Mouse (Mus musculus) lung, embryonic 16.5 days (tissue): ENCODE results near the gene Lcorl. TPM values are rescaled to one million over a fixed set of nuclear protein-coding genes. Genes with fewer than 3 reads are reported as not detected.

Experiments
- ATAC-seq: fragments of 200-750 bp; cut with Nextera tagmentation; 2 replicates; pipeline ENCODE4 v1.8.0; 2017; ENCODE audit warnings: low read depth, mild to moderate bottlenecking, moderate library complexity
- H3K27ac ChIP-seq: fragments of 300-500 bp; sonication (generic); 2 replicates; pipeline ENCODE4 v1.5.1; 2014; ENCODE audit warnings: mild to moderate bottlenecking, control low read depth, low read length
- H3K27me3 ChIP-seq: fragments of 300-500 bp; sonication (generic); 2 replicates; pipeline ENCODE4 v1.6.1; 2014; ENCODE audit warnings: low read depth, low read length, mixed read lengths; ENCODE audit not compliant: control insufficient read depth, insufficient read depth
- H3K36me3 ChIP-seq: fragments of 300-500 bp; sonication (generic); 2 replicates; pipeline ENCODE4 v1.6.1; 2014; ENCODE audit warnings: low read length; ENCODE audit not compliant: control insufficient read depth, insufficient read depth
- H3K4me1 ChIP-seq: fragments of 300-500 bp; sonication (generic); replicated peaks from 2 replicates; pipeline ENCODE4 v1.6.1; 2014; ENCODE audit warnings: low read length, mixed read lengths; ENCODE audit not compliant: control insufficient read depth, insufficient read depth
- H3K4me2 ChIP-seq: fragments of 300-500 bp; sonication (generic); 2 replicates; pipeline ENCODE4 v1.6.1; 2014; ENCODE audit warnings: low read depth, low read length, control low read depth
- H3K4me3 ChIP-seq: fragments of 300-500 bp; sonication (generic); 2 replicates; pipeline ENCODE4 v1.5.1; 2014; ENCODE audit warnings: mild to moderate bottlenecking, low read length, control low read depth
- H3K9ac ChIP-seq: fragments of 300-500 bp; sonication (generic); 2 replicates; pipeline ENCODE4 v1.6.1; 2014; ENCODE audit warnings: low read length, control low read depth
- H3K9me3 ChIP-seq: fragments of 300-500 bp; sonication (generic); 2 replicates; pipeline ENCODE4 v1.6.1; 2016; ENCODE audit warnings: low read length; ENCODE audit not compliant: control insufficient read depth
- WGBS: fragments of 180-500 bp; shearing (Covaris S2); extraction: QIAGEN DNeasy Blood & Tissue Kit; methylation state at CpG from one replicate; pipeline ENCODE4 v1.1.7; 2014; 5-methylcytosine and 5-hydroxymethylcytosine counted together
- polyA plus RNA-seq: library from polyadenylated mRNA; unstranded; fragments of >200 nt; fragmentation: Nextera tagmentation; extraction: Ambion mirVana; gene quantifications from 2 replicates; pipeline ENCODE4 v1.2.1, GENCODE M21; 2015

The Lcorl gene
- polyA plus RNA-seq, 1 experiment from 2014 or later = 36.2 TPM

- no peaks in the 10 kb centered on the region for H3K27me3 ChIP-seq
- no CpG with 5 or more reads among the region's 56 CpGs for whole genome bisulfite sequencing
- ATAC-seq = peak; percentile 13
- H3K36me3 ChIP-seq = no peaks in the 10 kb centered on the region
- H3K27ac ChIP-seq = peak overlapping the region; percentile 99
- no peaks in the 10 kb centered on the region for H3K9me3 ChIP-seq
- peaks cover 4% of the 10 kb centered on the region for H3K4me1 ChIP-seq
- peak overlapping the region; percentile 97 for H3K9ac ChIP-seq
- peak overlapping the region; percentile 89 for H3K4me3 ChIP-seq
- H3K4me2 ChIP-seq = peak overlapping the region; percentile 94
Measured at GRCm38 (mm10) chr5:45856876-45857253, 550 bp downstream of the Lcorl start.

- H3K36me3 ChIP-seq = no peaks in the 10 kb centered on the region
- ATAC-seq = peak; percentile 51
- WGBS = under 1% methylated on average over 25 of the region's 37 CpGs
- H3K27ac ChIP-seq = peak overlapping the region; percentile 99
- H3K4me3 ChIP-seq = peak overlapping the region; percentile 89
- peak overlapping the region; percentile 97 for H3K9ac ChIP-seq
- H3K4me2 ChIP-seq = peak overlapping the region; percentile 94
- H3K9me3 ChIP-seq = no peaks in the 10 kb centered on the region
- H3K4me1 ChIP-seq = peaks cover 4% of the 10 kb centered on the region
- H3K27me3 ChIP-seq = no peaks in the 10 kb centered on the region
Measured at GRCm38 (mm10) chr5:45856303-45856821, 1.1 kb downstream of the Lcorl start.

GRCm38 (mm10) chr5:45855526-45856302 is 1.7 kb downstream of the Lcorl start:
- peaks cover 4% of the 10 kb centered on the region for H3K4me1 ChIP-seq
- peak overlapping the region; percentile 89 for H3K4me3 ChIP-seq
- H3K4me2 ChIP-seq = peak overlapping the region; percentile 94
- peak; percentile 5 for ATAC-seq
- H3K27ac ChIP-seq = peak overlapping the region; percentile 99
- no peaks in the 10 kb centered on the region for H3K9me3 ChIP-seq
- H3K36me3 ChIP-seq = no peaks in the 10 kb centered on the region
- peak overlapping the region; percentile 97 for H3K9ac ChIP-seq
- no peaks in the 10 kb centered on the region for H3K27me3 ChIP-seq
- WGBS = 11% methylated on average over 21 of the region's 21 CpGs

- Histone ChIP-seq H3K4me1 (no peaks in the 10 kb centered on the region), H3K27ac (no peak overlapping the region), H3K4me2 (no peak overlapping the region), H3K27me3 (no peaks in the 10 kb centered on the region), H3K9ac (no peak overlapping the region), H3K4me3 (no peak overlapping the region), H3K36me3 (no peaks in the 10 kb centered on the region), H3K9me3 (no peaks in the 10 kb centered on the region)
- 85% methylated on average over 6 of the region's 6 CpGs for WGBS
- no peak for ATAC-seq
Measured at GRCm38 (mm10) chr5:45844723-45845122, 12.7 kb downstream of the Lcorl start.

GRCm38 (mm10) chr5:45835131-45835530 is 22.3 kb downstream of the Lcorl start:
- no peak overlapping the region for H3K9ac ChIP-seq
- no peak overlapping the region for H3K4me3 ChIP-seq
- H3K4me1 ChIP-seq = no peaks in the 10 kb centered on the region
- H3K9me3 ChIP-seq = no peaks in the 10 kb centered on the region
- H3K4me2 ChIP-seq = no peak overlapping the region
- WGBS = 92% methylated on average over 2 of the region's 2 CpGs
- H3K27me3 ChIP-seq = no peaks in the 10 kb centered on the region
- no peaks in the 10 kb centered on the region; the same call in 1 of the 2 replicates for H3K36me3 ChIP-seq
- no peak overlapping the region for H3K27ac ChIP-seq
- ATAC-seq = no peak

DNA sequence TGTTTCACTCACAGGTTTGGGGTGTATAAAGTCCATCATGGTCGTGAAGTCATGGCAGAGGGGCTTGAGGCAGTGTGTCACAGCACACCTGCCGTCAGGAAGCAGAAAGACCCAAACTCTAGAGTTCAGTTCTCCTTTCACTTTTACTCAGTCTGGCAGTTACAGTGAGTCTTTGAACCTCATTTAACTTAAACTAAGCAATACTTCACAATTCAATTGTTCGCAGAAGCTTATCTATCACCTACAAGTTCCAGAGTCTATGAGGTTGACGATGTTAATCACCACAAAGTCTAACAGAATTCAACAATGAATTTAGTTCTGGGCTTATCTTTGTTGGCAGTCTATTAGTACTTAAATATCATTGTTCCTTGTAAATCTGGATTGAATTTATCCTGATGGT is 45.9 kb downstream of the Lcorl start:
- no peaks in the 10 kb centered on the region for H3K4me1 ChIP-seq
- no peak overlapping the region for H3K4me2 ChIP-seq
- H3K9me3 ChIP-seq = peaks cover 7% of the 10 kb centered on the region
- no peak overlapping the region for H3K9ac ChIP-seq
- H3K27ac ChIP-seq = no peak overlapping the region
- no peak for ATAC-seq
- no peak overlapping the region for H3K4me3 ChIP-seq
- H3K27me3 ChIP-seq = no peaks in the 10 kb centered on the region
- 93% methylated on average over 4 of the region's 4 CpGs for WGBS
- peaks cover 3% of the 10 kb centered on the region; the same call in 1 of the 2 replicates for H3K36me3 ChIP-seq

DNA sequence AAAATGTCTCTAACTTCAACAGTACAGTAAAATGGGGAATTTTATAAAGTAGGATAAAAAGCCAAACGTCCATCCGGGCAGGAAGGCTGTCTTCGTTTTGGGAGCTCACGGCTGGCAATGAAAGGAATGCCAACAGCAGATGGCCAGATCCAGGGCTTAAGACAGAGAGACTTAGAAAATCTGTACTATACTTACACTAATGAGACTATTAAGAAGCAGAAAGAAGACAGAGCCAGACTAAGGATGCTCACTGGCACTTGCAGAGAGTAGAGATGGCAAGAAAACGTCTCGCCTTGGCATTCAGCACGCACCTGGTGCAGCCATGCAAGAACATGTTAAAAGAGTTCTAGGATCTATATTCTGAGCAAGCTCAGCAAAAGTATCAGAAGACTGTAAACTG is 65.6 kb downstream of the Lcorl start:
- ATAC-seq = no peak
- Histone ChIP-seq H3K36me3 (no peaks in the 10 kb centered on the region), H3K9ac (no peak overlapping the region), H3K27me3 (no peaks in the 10 kb centered on the region), H3K27ac (no peak overlapping the region), H3K4me2 (no peak overlapping the region), H3K4me3 (no peak overlapping the region), H3K9me3 (no peaks in the 10 kb centered on the region), H3K4me1 (no peaks in the 10 kb centered on the region)
- 91% methylated on average over 7 of the region's 7 CpGs for WGBS

DNA sequence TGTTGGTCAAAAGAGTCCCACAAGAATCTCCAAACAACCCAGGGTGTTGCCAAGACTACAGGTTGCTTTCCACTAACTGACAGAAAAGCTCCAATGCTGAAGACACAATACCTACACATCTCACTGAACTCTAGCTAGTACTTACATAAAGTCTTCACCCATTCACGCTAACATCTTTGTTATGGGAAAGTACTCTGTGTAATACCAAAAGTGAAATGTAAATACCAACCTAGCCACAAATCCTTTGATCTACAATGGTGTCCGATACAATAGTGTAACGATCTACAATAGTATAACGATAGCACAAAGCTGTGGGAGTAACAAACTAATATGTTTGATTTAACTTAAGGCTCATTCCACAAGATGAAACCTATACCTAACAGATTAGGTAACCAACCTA is 67.2 kb downstream of the Lcorl start:
- Histone ChIP-seq H3K27me3 (no peaks in the 10 kb centered on the region), H3K9ac (no peak overlapping the region), H3K36me3 (no peaks in the 10 kb centered on the region), H3K4me2 (no peak overlapping the region), H3K4me1 (no peaks in the 10 kb centered on the region), H3K4me3 (no peak overlapping the region), H3K9me3 (no peaks in the 10 kb centered on the region), H3K27ac (no peak overlapping the region)
- no peak for ATAC-seq
- WGBS = 93% methylated on average over 4 of the region's 4 CpGs

DNA sequence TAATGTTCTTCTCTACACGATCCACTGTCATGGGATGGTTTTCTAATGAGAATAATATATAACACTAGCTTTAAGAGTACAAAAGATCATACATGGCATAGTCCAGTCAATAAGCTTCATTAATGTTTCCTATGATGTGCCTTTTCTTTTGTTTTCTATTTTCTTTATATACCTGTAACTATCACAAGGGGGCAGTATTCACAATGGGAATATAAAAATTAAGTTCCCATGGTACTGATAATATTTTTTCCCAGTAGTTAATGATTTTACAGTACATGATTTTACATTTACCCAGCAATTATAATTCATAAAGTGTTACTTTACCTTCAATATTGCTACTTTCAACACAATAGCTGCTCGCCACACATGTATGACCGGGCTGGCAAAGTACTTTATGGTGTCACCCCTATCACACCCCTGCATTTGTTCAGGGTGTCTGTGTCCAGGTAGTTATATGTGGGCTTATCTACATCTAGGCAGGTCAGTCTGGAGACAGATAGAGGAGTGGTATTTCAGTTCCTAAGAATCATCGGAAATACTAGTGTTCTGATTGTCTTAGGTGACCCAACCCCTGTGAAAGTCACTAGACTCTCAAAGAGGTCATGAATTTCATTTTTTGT is 99.8 kb downstream of the Lcorl start:
- Histone ChIP-seq H3K9me3 (no peaks in the 10 kb centered on the region), H3K4me2 (no peak overlapping the region), H3K4me3 (no peak overlapping the region), H3K27me3 (no peaks in the 10 kb centered on the region), H3K9ac (no peak overlapping the region), H3K4me1 (no peaks in the 10 kb centered on the region), H3K36me3 (no peaks in the 10 kb centered on the region), H3K27ac (no peak overlapping the region)
- ATAC-seq = no peak
- WGBS = 84% methylated on average over 4 of the region's 4 CpGs
